Mouse (Mus musculus) small intestine, adult 2 months (tissue): Measurements from ENCODE around the gene Cpeb2.

Experiments used
- CTCF ChIP-seq: fragments of 200-500 bp; IDR thresholded peaks from 2 replicates; pipeline ENCODE4 v1.5.1; 2012; ENCODE audit warnings: low read depth, mild to moderate bottlenecking, control low read depth, inconsistent platforms, low read length, moderate library complexity, mixed read lengths; ENCODE audit not compliant: insufficient replicate concordance, insufficient read length; ENCODE audit errors: extremely low read depth
- POLR2A ChIP-seq: fragments of 200-500 bp; IDR thresholded peaks from 2 replicates; pipeline ENCODE4 v1.6.1; 2012; ENCODE audit warnings: low read depth, mild to moderate bottlenecking, control low read depth, inconsistent platforms, low read length, moderate library complexity

GRCm38 (mm10) chr5:43240729-43241128 lies 7.8 kb downstream of the Cpeb2 start:
- TF ChIP-seq POLR2A (no peak), CTCF (no peak)
